Mouse (Mus musculus) ES-E14 (cell line): ENCODE measurements at regions not wholly inside any gene's neighbourhood (a gene's known extent, or its start where the extent isn't known, plus 50 kb on each side); places are given as distances from the start of the nearest gene placed in this dataset.

ENCODE experiments used
- DNase-seq: peaks from one replicate; pipeline ENCODE4 v3.0.0-alpha.2; 2013; ENCODE audit warnings: low read depth, low spot score
- H3K27ac ChIP-seq: 2 replicates; pipeline ENCODE4 v1.5.1; 2012; ENCODE audit warnings: low read depth, mild to moderate bottlenecking, low read length, moderate library complexity, mixed read lengths; ENCODE audit not compliant: poor library complexity, insufficient read depth, severe bottlenecking
- H3K36me3 ChIP-seq: 2 replicates; pipeline ENCODE4 v1.6.1; 2012; ENCODE audit warnings: mild to moderate bottlenecking, low read length, moderate library complexity, mixed read lengths; ENCODE audit not compliant: control insufficient read depth, poor library complexity, insufficient read depth, severe bottlenecking
- H3K4me1 ChIP-seq, 2 experiments: fragments of 150-350 bp in 1 of 2; sonication (generic) in 1 of 2; 2 replicates each; pipeline ENCODE4 v1.6.1; 2012; ENCODE audit warnings: low read length in 2 of 2, mild to moderate bottlenecking in 1 of 2, mixed read lengths in 1 of 2; ENCODE audit not compliant: control insufficient read depth in 2 of 2, insufficient read depth in 2 of 2, poor library complexity in 1 of 2
- H3K4me3 ChIP-seq, 2 experiments: fragments of 150-350 bp in 1 of 2; sonication (generic) in 1 of 2; 2 replicates each; pipeline ENCODE4 v1.5.1; 2012; ENCODE audit warnings: low read length in 2 of 2, low read depth in 1 of 2, mild to moderate bottlenecking in 1 of 2, mixed read lengths in 1 of 2; ENCODE audit not compliant: insufficient read depth in 1 of 2, poor library complexity in 1 of 2, severe bottlenecking in 1 of 2
- H3K9ac ChIP-seq: 2 replicates; pipeline ENCODE4 v1.6.1; 2012; ENCODE audit warnings: low read depth, mild to moderate bottlenecking, low read length, mixed read lengths; ENCODE audit not compliant: poor library complexity, insufficient read depth, severe bottlenecking
- H3K9me3 ChIP-seq: fragments of 150-350 bp; sonication (generic); 2 replicates; pipeline ENCODE4 v1.6.1; 2012; ENCODE audit warnings: low read depth, mild to moderate bottlenecking, low read length; ENCODE audit not compliant: control insufficient read depth, insufficient read depth
- CHD2 ChIP-seq: IDR thresholded peaks from 2 replicates; pipeline ENCODE4 v1.6.1; 2014; ENCODE audit warnings: mild to moderate bottlenecking, low read depth, low read length, inconsistent platforms
- HCFC1 ChIP-seq: IDR thresholded peaks from 2 replicates; pipeline ENCODE4 v1.6.1; 2012; ENCODE audit warnings: low read length, inconsistent platforms, borderline replicate concordance; ENCODE audit not compliant: insufficient read depth
- MAFK ChIP-seq: IDR thresholded peaks from 2 replicates; pipeline ENCODE4 v1.6.1; 2014; ENCODE audit warnings: mild to moderate bottlenecking, low read depth, low read length, inconsistent platforms; ENCODE audit not compliant: insufficient read depth
- ZC3H11A ChIP-seq: IDR thresholded peaks from 2 replicates; pipeline ENCODE4 v1.6.1; 2012; ENCODE audit warnings: low read depth, mild to moderate bottlenecking, inconsistent platforms, low read length, borderline replicate concordance
- ZNF384 ChIP-seq: IDR thresholded peaks from 2 replicates; pipeline ENCODE4 v1.6.1; 2012; ENCODE audit warnings: low read depth, low read length, inconsistent platforms
- in situ Hi-C, 2 experiments: fragments of 600-800 bp; cut with MboI; formaldehyde crosslinking; loops; one replicate each; pipeline ENCODE4 v1.15.1; 2025; ENCODE audit warnings: low sequenced_read_pairs in 2 of 2, inconsistent platforms in 1 of 2; ENCODE audit not compliant: unreplicated experiment in 2 of 2

GRCm38 (mm10) chr14:102855264-102855840 is 127.1 kb downstream of the Kctd12 start:
- Histone ChIP-seq H3K4me3 (no peak overlapping the region), H3K9me3 (no peaks in the 10 kb centered on the region), H3K36me3 (no peaks in the 10 kb centered on the region), H3K9ac (no peak overlapping the region), H3K27ac (no peak overlapping the region), H3K4me1 (no peaks in the 10 kb centered on the region)
- no peak for DNase-seq
- no peak for TF ChIP-seq ZNF384
- in situ Hi-C loops, result no loop called here

GRCm38 (mm10) chr14:102843700-102844099 is 138.7 kb downstream of the Kctd12 start:
- H3K4me3 ChIP-seq, result no peak overlapping the region
- DNase-seq, result no peak
- no peak for TF ChIP-seq CHD2
- TF ChIP-seq MAFK, result no peak
- no peak for TF ChIP-seq HCFC1
- TF ChIP-seq ZNF384, result no peak
- no peak for TF ChIP-seq ZC3H11A
- in situ Hi-C loops, result no loop called here
- H3K4me1 ChIP-seq, result no peaks in the 10 kb centered on the region
- no peaks in the 10 kb centered on the region for H3K36me3 ChIP-seq
- H3K27ac ChIP-seq, result no peak overlapping the region
- H3K9me3 ChIP-seq, result no peaks in the 10 kb centered on the region
- no peak overlapping the region for H3K9ac ChIP-seq

GRCm38 (mm10) chr14:102837602-102838001 is 144.8 kb downstream of the Kctd12 start:
- DNase-seq, result no peak
- Histone ChIP-seq H3K9me3 (no peaks in the 10 kb centered on the region), H3K27ac (no peak overlapping the region), H3K4me3 (no peak overlapping the region), H3K4me1 (no peaks in the 10 kb centered on the region), H3K9ac (no peak overlapping the region), H3K36me3 (no peaks in the 10 kb centered on the region)
- in situ Hi-C loops, result no loop called here
- TF ChIP-seq HCFC1 (no peak), CHD2 (no peak), ZC3H11A (no peak), MAFK (no peak), ZNF384 (no peak)

- no peaks in the 10 kb centered on the region for H3K9me3 ChIP-seq
- H3K4me1 ChIP-seq, result no peaks in the 10 kb centered on the region
- TF ChIP-seq CHD2, result no peak
- no peak for TF ChIP-seq MAFK
- no peak for TF ChIP-seq HCFC1
- TF ChIP-seq ZC3H11A, result no peak
- no peak for TF ChIP-seq ZNF384
- H3K27ac ChIP-seq, result no peak overlapping the region
- no peak for DNase-seq
- no peaks in the 10 kb centered on the region for H3K36me3 ChIP-seq
- in situ Hi-C loops, result no loop called here
- H3K4me3 ChIP-seq, result no peak overlapping the region
- H3K9ac ChIP-seq, result no peak overlapping the region
Observed at GRCm38 (mm10) chr14:102835118-102835769, 147.2 kb downstream of the Kctd12 start.

- H3K4me3 ChIP-seq, result no peak overlapping the region
- DNase-seq, result no peak
- no peaks in the 10 kb centered on the region for H3K9me3 ChIP-seq
- in situ Hi-C loops, result no loop called here
- H3K4me1 ChIP-seq, result no peaks in the 10 kb centered on the region
- no peak overlapping the region for H3K9ac ChIP-seq
- H3K36me3 ChIP-seq, result no peaks in the 10 kb centered on the region
- H3K27ac ChIP-seq, result no peak overlapping the region
- TF ChIP-seq ZC3H11A, result no peak
- TF ChIP-seq HCFC1, result no peak
- no peak for TF ChIP-seq CHD2
- TF ChIP-seq MAFK, result no peak
- no peak for TF ChIP-seq ZNF384
Observed at GRCm38 (mm10) chr14:102828442-102828841, 154.0 kb downstream of the Kctd12 start.
